In genomic region chr11:66273904-66274706, GRCm38 (mm10) we compare ENCODE assay signal across 15 mouse cellular contexts.
DNase-seq lines count a peak whose midpoint lies in the region; ATAC-seq lines count a peak whose summit lies in the region.
"Had no signal": no experiment of that assay in that cellular context is flagged by ENCODE, and none has a peak within 500 bp of the region (broad histone marks: within the 10 kb centered on the region; RNA-seq: fewer than 3 reads in every experiment).

No protein-coding gene starts in this region.

- peak overlapping the region; percentile 65 for H3K27ac ChIP-seq in hindbrain, embryonic 13.5 days
- no peak overlapping the region for H3K27ac ChIP-seq in hindbrain, embryonic 10.5 days
- H3K27ac ChIP-seq: left cerebral cortex, adult 2 months; liver, embryonic 14.5 days had no signal

- H3K36me3 ChIP-seq in hindbrain, embryonic 13.5 days, result no peaks in the 10 kb centered on the region
- H3K36me3 ChIP-seq in hindbrain, embryonic 10.5 days, result no peaks in the 10 kb centered on the region

- no peaks in the 10 kb centered on the region for H3K9me3 ChIP-seq in hindbrain, embryonic 13.5 days
- no peaks in the 10 kb centered on the region for H3K9me3 ChIP-seq in hindbrain, embryonic 10.5 days

- WGBS in hindbrain, embryonic 13.5 days, result 62% methylated on average over 8 of the region's 8 CpGs
- 83% methylated on average over 8 of the region's 8 CpGs for WGBS in hindbrain, embryonic 10.5 days

- no peak overlapping the region for H3K9ac ChIP-seq in hindbrain, embryonic 13.5 days
- H3K9ac ChIP-seq: liver, embryonic 14.5 days had no signal

- peaks cover 20% of the 10 kb centered on the region for H3K4me1 ChIP-seq in hindbrain, embryonic 13.5 days (replicated peaks)
- H3K4me1 ChIP-seq in hindbrain, embryonic 10.5 days (replicated peaks), result no peaks in the 10 kb centered on the region

- ATAC-seq in hindbrain, embryonic 13.5 days (ENCODE audit: low FRiP score), result no peak

- H3K4me2 ChIP-seq in hindbrain, embryonic 13.5 days, result no peak overlapping the region

- H3K27me3 ChIP-seq in hindbrain, embryonic 13.5 days, result no peaks in the 10 kb centered on the region
- no peaks in the 10 kb centered on the region for H3K27me3 ChIP-seq in hindbrain, embryonic 10.5 days (ENCODE audit: insufficient read depth, poor library complexity, severe bottlenecking)

- DNase-seq in hindbrain, embryonic 10.5 days (ENCODE audit: low spot score), result no peak
- DNase-seq in retina, postnatal 1 day, result peak; percentile 13
- no peak for DNase-seq in retina, embryonic 14.5 days (ENCODE audit: low spot score)
- DNase-seq in layer of hippocampus, adult 9-11 months, result peak; percentile 44
- peak; percentile 35 for DNase-seq in telencephalon, adult 2 months (ENCODE audit: low read depth, low spot score)
- no peak for DNase-seq in urinary bladder, adult 18-20 months (ENCODE audit: low spot score in 2 of 2)
- no peak for DNase-seq in adrenal gland, postnatal 14 days
- DNase-seq: adrenal gland, adult 2 months; heart, adult 18-20 months; heart, postnatal 36 days; kidney, adult 9 months; lung, postnatal 4 days had no signal

- no peak overlapping the region for H3K4me3 ChIP-seq in hindbrain, embryonic 13.5 days
- no peak overlapping the region for H3K4me3 ChIP-seq in hindbrain, embryonic 10.5 days
- H3K4me3 ChIP-seq: left cerebral cortex, adult 2 months had no signal

Comparison
In these comparisons a context has a peak if more than half of its experiments do, and no peak if none do; other contexts are left out.
1. DNase-seq: peak in retina, postnatal 1 day (single experiment), layer of hippocampus, adult 9-11 months (single experiment) and telencephalon, adult 2 months (single experiment); none in hindbrain, embryonic 10.5 days (single experiment), retina, embryonic 14.5 days (single experiment), urinary bladder, adult 18-20 months (0 of 2) and adrenal gland, postnatal 14 days (single experiment).